Mouse (Mus musculus): Measurements from ENCODE around the gene Mybbp1a. TPM values are rescaled to one million over a fixed set of nuclear protein-coding genes. Genes with fewer than 3 reads are reported as not detected.

The Mybbp1a gene
- polyA plus RNA-seq, 1 experiment from 2014 or later = 61.1 TPM

DNA sequence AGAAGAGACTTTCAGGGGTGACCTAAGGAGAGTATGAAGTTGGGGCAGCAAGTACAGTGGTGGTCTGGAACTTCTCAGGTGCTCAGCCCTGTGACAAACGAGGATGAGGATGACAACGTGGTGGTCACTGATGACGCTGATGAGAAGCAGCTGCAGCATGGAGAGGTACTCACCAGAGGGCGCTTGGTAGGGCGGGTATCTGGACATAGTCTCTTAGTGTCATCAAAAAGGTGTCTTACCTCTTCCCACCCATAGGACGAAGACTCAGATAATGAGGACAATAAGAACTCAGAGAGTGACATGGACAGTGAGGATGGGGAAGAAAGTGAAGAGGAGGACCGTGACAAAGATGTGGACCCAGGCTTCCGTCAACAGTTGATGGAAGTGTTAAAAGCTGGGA lies 6.3 kb downstream of the Mybbp1a start:
- no peak overlapping the region for H3K4me3 ChIP-seq (ENCODE audit: low read depth, low read length)
- H3K4me1 ChIP-seq (ENCODE audit: control insufficient read depth, insufficient read depth, low read length) = peaks cover under 1% of the 10 kb centered on the region
- no peak overlapping the region for H3K9ac ChIP-seq (ENCODE audit: low read depth, low read length)
- no peaks in the 10 kb centered on the region for H3K9me3 ChIP-seq (replicated peaks; ENCODE audit: control insufficient read depth, low read length, poor library complexity, severe bottlenecking)
- WGBS = 88% methylated on average over 8 of the region's 8 CpGs
- ATAC-seq = no peak
- H3K27me3 ChIP-seq (ENCODE audit: control insufficient read depth, insufficient read depth, low read depth, low read length) = no peaks in the 10 kb centered on the region
- no peak overlapping the region for H3K27ac ChIP-seq (ENCODE audit: low read length)
- no peak overlapping the region for H3K4me2 ChIP-seq (ENCODE audit: low read length)
- peaks cover 71% of the 10 kb centered on the region for H3K36me3 ChIP-seq (ENCODE audit: control insufficient read depth, insufficient read depth, low read length)

DNA sequence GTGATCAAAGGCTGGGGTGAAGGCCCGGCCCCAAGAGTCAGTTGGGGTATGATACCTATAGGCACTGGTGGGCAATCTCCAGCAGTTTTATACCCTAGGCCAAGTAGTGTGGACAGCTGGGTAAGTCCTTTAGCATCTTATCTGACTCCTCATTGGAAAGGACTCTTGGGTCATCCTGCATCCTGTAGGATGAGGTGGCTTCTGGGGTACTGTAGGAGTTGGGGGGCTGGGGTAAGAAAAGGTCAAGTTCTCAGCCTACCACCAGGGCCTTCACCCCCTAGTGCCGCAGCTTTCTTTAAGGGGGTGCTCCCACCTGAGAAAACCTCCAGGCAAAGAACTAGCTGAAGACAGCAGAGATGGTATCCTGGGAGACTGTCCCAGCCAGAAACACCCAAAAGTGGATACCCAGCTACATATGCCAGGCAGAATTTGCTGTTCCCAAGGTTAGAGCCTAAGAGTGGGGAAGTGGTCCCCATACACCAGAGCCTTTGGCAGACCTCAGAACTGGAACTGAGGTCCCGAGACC lies 11.0 kb downstream of the Mybbp1a start:
- 97% methylated on average over 3 of the region's 3 CpGs for WGBS
- Histone ChIP-seq H3K4me1 (ENCODE audit: control insufficient read depth, insufficient read depth, low read length) (no peaks in the 10 kb centered on the region), H3K27ac (ENCODE audit: low read length) (no peak overlapping the region), H3K4me2 (ENCODE audit: low read length) (no peak overlapping the region), H3K36me3 (ENCODE audit: control insufficient read depth, insufficient read depth, low read length) (peaks cover 55% of the 10 kb centered on the region), H3K4me3 (ENCODE audit: low read depth, low read length) (no peak overlapping the region), H3K9ac (ENCODE audit: low read depth, low read length) (no peak overlapping the region), H3K9me3 (replicated peaks; ENCODE audit: control insufficient read depth, low read length, poor library complexity, severe bottlenecking) (no peaks in the 10 kb centered on the region), H3K27me3 (ENCODE audit: control insufficient read depth, insufficient read depth, low read depth, low read length) (no peaks in the 10 kb centered on the region)
- no peak for ATAC-seq

DNA sequence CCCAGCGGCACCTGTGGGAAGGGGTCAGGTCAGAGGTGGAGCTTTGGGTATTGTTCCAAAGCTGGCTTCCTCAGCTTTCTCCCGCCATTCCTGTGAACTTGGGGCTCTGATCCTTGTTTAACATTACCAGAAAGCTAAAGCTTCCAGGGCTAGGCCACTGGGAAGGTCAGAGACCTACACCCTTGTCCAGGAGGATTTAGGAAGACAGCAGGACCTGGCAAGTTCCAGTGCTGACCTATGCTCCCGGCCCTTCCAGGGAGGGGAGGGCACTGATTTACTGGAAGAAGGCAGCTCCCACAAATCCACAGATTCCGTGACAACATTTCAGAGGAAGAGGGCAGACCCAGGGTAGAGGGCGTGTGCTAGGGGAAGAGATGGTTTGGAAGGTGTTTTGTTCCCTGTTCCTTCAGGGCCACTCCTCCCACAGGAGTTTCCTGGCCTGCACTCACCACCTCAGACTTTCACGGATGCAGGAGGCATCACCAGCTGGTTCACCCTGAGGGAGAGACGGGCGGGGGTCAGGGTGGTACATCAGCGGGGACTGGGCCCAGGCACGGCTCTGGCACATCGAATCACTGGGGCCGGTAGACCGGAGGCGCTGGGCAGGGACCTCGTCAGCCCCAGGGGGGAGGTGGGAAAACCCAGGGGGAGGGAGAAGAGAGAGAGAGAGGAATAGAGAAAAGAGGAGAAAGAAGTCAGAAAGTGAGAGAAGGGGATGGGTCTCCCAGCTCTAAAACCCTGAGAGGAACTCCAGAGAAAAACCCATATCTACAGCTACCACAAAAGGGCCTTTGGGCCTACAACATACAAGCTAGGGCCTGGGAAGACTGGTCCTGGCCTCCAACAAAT lies 12.2 kb downstream of the Mybbp1a start:
- Histone ChIP-seq H3K27me3 (ENCODE audit: control insufficient read depth, insufficient read depth, low read depth, low read length) (no peaks in the 10 kb centered on the region), H3K27ac (ENCODE audit: low read length) (no peak overlapping the region), H3K9ac (ENCODE audit: low read depth, low read length) (no peak overlapping the region), H3K4me3 (ENCODE audit: low read depth, low read length) (no peak overlapping the region), H3K9me3 (replicated peaks; ENCODE audit: control insufficient read depth, low read length, poor library complexity, severe bottlenecking) (no peaks in the 10 kb centered on the region), H3K4me2 (ENCODE audit: low read length) (no peak overlapping the region), H3K4me1 (ENCODE audit: control insufficient read depth, insufficient read depth, low read length) (no peaks in the 10 kb centered on the region), H3K36me3 (ENCODE audit: control insufficient read depth, insufficient read depth, low read length) (peaks cover 47% of the 10 kb centered on the region)
- WGBS = 58% methylated on average over 15 of the region's 15 CpGs
- ATAC-seq = no peak

DNA sequence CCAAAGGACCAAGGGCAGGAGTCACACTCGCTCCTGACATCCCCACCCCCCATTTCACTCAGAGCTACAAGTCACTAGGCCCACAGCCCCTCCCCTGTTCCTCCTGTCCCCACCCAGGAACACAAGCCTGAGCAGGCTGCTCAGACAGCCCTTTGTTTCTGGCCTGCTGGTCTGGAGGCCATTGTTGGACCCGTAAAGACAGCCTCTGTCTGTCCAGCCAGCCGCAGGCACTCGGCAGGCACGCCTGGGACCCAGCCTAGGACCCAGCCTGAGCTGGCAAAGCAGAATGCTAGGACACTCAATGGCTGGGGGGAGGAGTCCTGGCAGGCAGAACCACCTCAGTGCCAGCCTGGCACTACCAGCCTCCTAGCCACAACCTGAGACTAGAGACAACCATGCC lies 14.5 kb downstream of the Mybbp1a start:
- peak; percentile 42; the same call in 1 of the 2 replicates for ATAC-seq
- Histone ChIP-seq H3K9me3 (replicated peaks; ENCODE audit: control insufficient read depth, low read length, poor library complexity, severe bottlenecking) (no peaks in the 10 kb centered on the region), H3K27ac (ENCODE audit: low read length) (no peak overlapping the region), H3K27me3 (ENCODE audit: control insufficient read depth, insufficient read depth, low read depth, low read length) (no peaks in the 10 kb centered on the region), H3K4me1 (ENCODE audit: control insufficient read depth, insufficient read depth, low read length) (no peaks in the 10 kb centered on the region), H3K4me2 (ENCODE audit: low read length) (no peak overlapping the region), H3K4me3 (ENCODE audit: low read depth, low read length) (no peak overlapping the region), H3K36me3 (ENCODE audit: control insufficient read depth, insufficient read depth, low read length) (peaks cover 34% of the 10 kb centered on the region), H3K9ac (ENCODE audit: low read depth, low read length) (0 out of 2 replicates have a peak overlapping the region, but pooled peaks have one; percentile 26)
- WGBS = 36% methylated on average over 5 of the region's 5 CpGs

DNA sequence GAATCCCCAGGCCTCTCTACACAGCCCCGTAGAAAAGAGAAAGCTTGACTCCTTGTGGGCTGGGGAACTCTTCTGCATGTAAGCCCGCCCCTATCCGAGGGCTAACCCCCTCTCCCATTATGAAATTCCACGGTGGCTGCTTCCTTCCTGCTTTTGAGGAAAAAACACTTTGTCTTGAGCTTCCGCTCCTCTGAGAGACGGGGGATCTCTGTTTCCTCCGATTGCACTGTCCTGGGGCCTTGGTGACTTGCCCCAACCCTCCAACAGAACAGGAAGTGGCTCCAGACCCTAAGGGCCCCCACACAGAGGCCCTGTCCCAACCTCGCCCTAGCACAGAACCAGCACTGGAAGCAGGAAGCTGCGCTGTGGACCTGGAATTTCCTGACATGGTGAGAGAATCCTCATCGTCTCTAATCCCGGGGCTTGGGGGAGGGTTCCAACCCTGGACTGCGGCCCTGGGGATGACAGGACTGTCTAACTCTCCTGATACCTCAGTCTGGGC lies 16.9 kb downstream of the Mybbp1a start:
- ATAC-seq = no peak

DNA sequence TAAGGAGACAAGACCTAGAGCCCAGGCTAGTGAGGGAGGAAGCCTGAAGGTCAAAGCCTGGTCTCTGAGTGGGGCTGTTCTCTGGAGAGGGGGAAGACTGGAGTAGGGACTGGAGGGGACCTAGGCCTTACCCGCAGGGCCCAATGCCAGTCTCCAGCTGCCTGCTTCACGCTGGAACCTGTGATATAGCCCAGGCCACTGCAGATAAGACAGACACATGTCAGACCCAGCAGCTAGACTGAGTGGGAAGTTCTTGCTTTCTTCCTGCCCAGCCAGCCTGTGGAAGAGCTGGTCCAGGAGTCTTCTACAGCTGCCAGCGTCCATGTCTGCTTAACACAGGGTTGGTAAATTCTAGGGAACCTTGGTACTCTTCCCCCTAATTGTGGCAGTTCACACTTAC lies 17.3 kb downstream of the Mybbp1a start:
- Histone ChIP-seq H3K4me2 (ENCODE audit: low read length) (no peak overlapping the region), H3K4me3 (ENCODE audit: low read depth, low read length) (no peak overlapping the region), H3K9me3 (replicated peaks; ENCODE audit: control insufficient read depth, low read length, poor library complexity, severe bottlenecking) (no peaks in the 10 kb centered on the region), H3K27ac (ENCODE audit: low read length) (no peak overlapping the region), H3K27me3 (ENCODE audit: control insufficient read depth, insufficient read depth, low read depth, low read length) (no peaks in the 10 kb centered on the region), H3K4me1 (ENCODE audit: control insufficient read depth, insufficient read depth, low read length) (0 out of 2 replicates have a peak, but pooled peaks cover 2% of the 10 kb centered on the region), H3K36me3 (ENCODE audit: control insufficient read depth, insufficient read depth, low read length) (peaks cover 13% of the 10 kb centered on the region), H3K9ac (ENCODE audit: low read depth, low read length) (no peak overlapping the region)
- no peak for ATAC-seq
- WGBS = 81% methylated on average over 3 of the region's 3 CpGs

More for the DNA sequence above, 16.9 kb downstream of the Mybbp1a start:
- H3K27me3 ChIP-seq (ENCODE audit: control insufficient read depth, insufficient read depth, low read depth, low read length) = no peaks in the 10 kb centered on the region
- no peak overlapping the region for H3K9ac ChIP-seq (ENCODE audit: low read depth, low read length)
- H3K36me3 ChIP-seq (ENCODE audit: control insufficient read depth, insufficient read depth, low read length) = peaks cover 14% of the 10 kb centered on the region
- no peaks in the 10 kb centered on the region for H3K9me3 ChIP-seq (replicated peaks; ENCODE audit: control insufficient read depth, low read length, poor library complexity, severe bottlenecking)
- H3K4me2 ChIP-seq (ENCODE audit: low read length) = no peak overlapping the region
- no peak overlapping the region for H3K27ac ChIP-seq (ENCODE audit: low read length)
- H3K4me1 ChIP-seq (ENCODE audit: control insufficient read depth, insufficient read depth, low read length) = 0 out of 2 replicates have a peak, but pooled peaks cover 2% of the 10 kb centered on the region
- no peak overlapping the region for H3K4me3 ChIP-seq (ENCODE audit: low read depth, low read length)
- WGBS = 76% methylated on average over 12 of the region's 12 CpGs

DNA sequence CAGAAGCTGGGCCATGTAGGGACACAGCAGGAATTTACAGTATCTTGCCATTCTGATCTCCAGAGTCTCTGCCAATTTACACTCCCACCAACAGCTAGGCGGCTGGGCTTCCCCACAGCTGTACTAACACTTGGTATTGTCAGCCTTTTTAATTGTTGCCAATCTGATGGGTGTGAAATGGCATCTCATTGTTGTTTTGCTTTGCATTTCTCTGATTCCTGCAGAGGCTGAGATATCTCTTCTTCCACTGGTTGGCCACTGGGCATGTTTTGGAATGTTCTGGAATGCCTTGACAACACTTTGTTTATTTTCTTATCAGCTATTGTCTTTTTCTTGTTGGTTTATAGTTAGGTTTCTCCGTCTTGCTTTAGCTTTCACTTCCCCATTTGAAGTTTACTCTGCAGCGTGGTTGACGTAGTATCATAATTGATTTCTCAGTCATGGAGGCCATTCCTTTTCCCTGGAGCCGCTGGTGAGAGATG lies 20.4 kb downstream of the Mybbp1a start:
- 49% methylated on average over 5 of the region's 5 CpGs for WGBS
- H3K9ac ChIP-seq (ENCODE audit: low read depth, low read length) = no peak overlapping the region
- no peaks in the 10 kb centered on the region for H3K9me3 ChIP-seq (replicated peaks; ENCODE audit: control insufficient read depth, low read length, poor library complexity, severe bottlenecking)
- no peaks in the 10 kb centered on the region for H3K27me3 ChIP-seq (ENCODE audit: control insufficient read depth, insufficient read depth, low read depth, low read length)
- H3K27ac ChIP-seq (ENCODE audit: low read length) = no peak overlapping the region
- H3K36me3 ChIP-seq (ENCODE audit: control insufficient read depth, insufficient read depth, low read length) = peaks cover 9% of the 10 kb centered on the region
- H3K4me2 ChIP-seq (ENCODE audit: low read length) = no peak overlapping the region
- ATAC-seq = no peak
- H3K4me3 ChIP-seq (ENCODE audit: low read depth, low read length) = no peak overlapping the region
- H3K4me1 ChIP-seq (ENCODE audit: control insufficient read depth, insufficient read depth, low read length) = peaks cover 2% of the 10 kb centered on the region; the same call in 1 of the 2 replicates

DNA sequence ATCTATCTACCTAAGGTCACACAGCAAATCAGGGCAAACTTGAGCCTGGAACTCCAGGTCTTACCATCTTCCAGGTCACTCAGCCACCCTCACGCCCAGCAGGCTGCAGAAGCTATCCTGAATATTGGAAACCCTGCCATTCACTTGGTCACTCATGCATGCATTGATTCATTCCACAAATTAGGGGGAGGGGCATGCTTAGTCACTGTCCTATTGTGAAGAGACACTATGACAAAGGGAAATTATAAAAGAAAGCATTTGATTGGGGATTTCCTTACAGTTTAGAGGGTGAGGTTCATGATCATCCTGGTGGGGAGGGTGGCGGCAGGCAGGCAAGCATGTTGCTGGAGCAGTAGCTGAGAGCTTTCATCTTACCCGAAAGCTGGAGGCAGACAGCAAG lies 23.7 kb downstream of the Mybbp1a start:
- 36% methylated on average over 3 of the region's 3 CpGs for WGBS
- H3K9ac ChIP-seq (ENCODE audit: low read depth, low read length) = no peak overlapping the region
- no peak overlapping the region for H3K4me2 ChIP-seq (ENCODE audit: low read length)
- H3K27ac ChIP-seq (ENCODE audit: low read length) = no peak overlapping the region
- no peaks in the 10 kb centered on the region for H3K27me3 ChIP-seq (ENCODE audit: control insufficient read depth, insufficient read depth, low read depth, low read length)
- H3K36me3 ChIP-seq (ENCODE audit: control insufficient read depth, insufficient read depth, low read length) = peaks cover 2% of the 10 kb centered on the region; the same call in 1 of the 2 replicates
- H3K4me1 ChIP-seq (ENCODE audit: control insufficient read depth, insufficient read depth, low read length) = peaks cover 5% of the 10 kb centered on the region; the same call in 1 of the 2 replicates
- H3K4me3 ChIP-seq (ENCODE audit: low read depth, low read length) = no peak overlapping the region
- H3K9me3 ChIP-seq (replicated peaks; ENCODE audit: control insufficient read depth, low read length, poor library complexity, severe bottlenecking) = no peaks in the 10 kb centered on the region
- no peak for ATAC-seq
